ENCODE assay signal across 11 mouse cellular contexts in the genomic region with DNA sequence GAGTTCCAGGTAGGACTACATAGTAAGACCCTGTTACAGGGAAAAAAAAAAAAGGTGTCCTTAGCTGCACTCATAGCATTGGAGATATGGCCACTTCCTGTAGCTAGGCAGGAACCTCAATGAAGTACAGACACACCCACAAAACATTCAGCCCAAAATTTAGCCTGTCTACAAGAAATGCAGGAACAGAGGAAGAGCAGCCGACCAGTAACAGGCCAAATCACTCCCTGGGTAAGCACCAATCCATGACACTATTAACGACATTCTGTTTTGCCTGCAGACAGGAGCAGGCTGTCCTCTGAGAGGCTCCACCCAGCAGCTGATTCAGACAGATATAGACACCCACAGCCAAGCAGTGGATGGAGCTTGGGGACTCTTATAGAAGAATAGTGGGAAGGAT. TPM values are rescaled to one million over a fixed set of nuclear protein-coding genes. Genes with fewer than 3 reads are reported as not detected.
A peak's percentile ranks its signal among the peaks of the same experiment; 100 is the strongest.
DNase-seq lines count a peak whose midpoint lies in the region; ATAC-seq and TF ChIP-seq lines count a peak whose summit lies in the region.
"Had no signal": no experiment of that assay in that cellular context is flagged by ENCODE, and none has a peak within 500 bp of the region (broad histone marks: within the 10 kb centered on the region; RNA-seq: fewer than 3 reads in every experiment).

No protein-coding gene starts in this region.

- H3K4me1 ChIP-seq in kidney, postnatal 0 days (replicated peaks; ENCODE audit: insufficient read depth, low read length) = peaks cover 4% of the 10 kb centered on the region; the same call in 1 of the 2 replicates
- peaks cover 10% of the 10 kb centered on the region; the same call in 1 of the 2 replicates for H3K4me1 ChIP-seq in kidney, adult 2 months (ENCODE audit: control insufficient read depth, insufficient read depth, low read length)
- peaks cover 79% of the 10 kb centered on the region for H3K4me1 ChIP-seq in liver, embryonic 12.5 days
- peaks cover 18% of the 10 kb centered on the region for H3K4me1 ChIP-seq in hindbrain, embryonic 13.5 days (replicated peaks)

- TF ChIP-seq CTCF in kidney, postnatal 0 days (IDR thresholded peaks at IDR 0.05; ENCODE audit: low read depth) = no peak
- no peak for TF ChIP-seq CTCF in kidney, adult 2 months (conservative IDR thresholded peaks at IDR 0.05; ENCODE audit: insufficient read depth, insufficient read length, low read depth, low read length)
- no peak for TF ChIP-seq CTCF in left cerebral cortex, adult 2 months (IDR thresholded peaks at IDR 0.05)

- H3K27me3 ChIP-seq in kidney, postnatal 0 days (ENCODE audit: insufficient read depth, low read length) = no peaks in the 10 kb centered on the region
- H3K27me3 ChIP-seq in kidney, adult 2 months (replicated peaks; ENCODE audit: control insufficient read depth, insufficient read depth, low read length) = no peaks in the 10 kb centered on the region
- no peaks in the 10 kb centered on the region for H3K27me3 ChIP-seq in liver, embryonic 12.5 days (replicated peaks)
- H3K27me3 ChIP-seq in hindbrain, embryonic 13.5 days = no peaks in the 10 kb centered on the region
- H3K27me3 ChIP-seq: forebrain, embryonic 12.5 days; heart, embryonic 15.5 days had no signal

- no peak for TF ChIP-seq POLR2A in kidney, adult 2 months (IDR thresholded peaks at IDR 0.05; ENCODE audit: low read depth, low read length)

- no peak; the same call in 1 of the 2 replicates for ATAC-seq in kidney, postnatal 0 days (replicated peaks; ENCODE audit: low FRiP score, low read depth)
- peak; percentile 72 for ATAC-seq in CD4-positive, CD25-positive, alpha-beta regulatory T cell, adult 4 months
- peak; percentile 84 for ATAC-seq in liver, embryonic 12.5 days
- no peak for ATAC-seq in hindbrain, embryonic 13.5 days (ENCODE audit: low FRiP score)

- intact Hi-C loops in left cerebral cortex, adult 2 months (cut with DNase I) = no loop called here

- H3K4me2 ChIP-seq in kidney, postnatal 0 days (ENCODE audit: low read length) = no peak overlapping the region
- peak overlapping the region; percentile 56 for H3K4me2 ChIP-seq in liver, embryonic 12.5 days
- H3K4me2 ChIP-seq in hindbrain, embryonic 13.5 days = no peak overlapping the region
- H3K4me2 ChIP-seq: forebrain, embryonic 12.5 days; heart, embryonic 15.5 days had no signal

- H3K9ac ChIP-seq in kidney, postnatal 0 days (ENCODE audit: low read depth, low read length) = no peak overlapping the region
- peak overlapping the region; percentile 24; the same call in 1 of the 2 replicates for H3K9ac ChIP-seq in liver, embryonic 12.5 days
- H3K9ac ChIP-seq in hindbrain, embryonic 13.5 days = no peak overlapping the region
- H3K9ac ChIP-seq: forebrain, embryonic 12.5 days; heart, embryonic 15.5 days had no signal

- no peak overlapping the region for H3K27ac ChIP-seq in kidney, postnatal 0 days
- H3K27ac ChIP-seq in kidney, adult 2 months (ENCODE audit: insufficient read depth, low read depth, low read length) = no peak overlapping the region
- peak overlapping the region; percentile 78 for H3K27ac ChIP-seq in liver, embryonic 12.5 days
- no peak overlapping the region for H3K27ac ChIP-seq in left cerebral cortex, adult 2 months
- no peak overlapping the region for H3K27ac ChIP-seq in hindbrain, embryonic 13.5 days
- H3K27ac ChIP-seq: forebrain, embryonic 12.5 days; heart, embryonic 15.5 days had no signal

- no peak overlapping the region for H3K4me3 ChIP-seq in kidney, postnatal 0 days (replicated peaks; ENCODE audit: low read depth, low read length)
- H3K4me3 ChIP-seq in kidney, adult 2 months (ENCODE audit: insufficient read depth, low read depth, low read length) = no peak overlapping the region
- peak overlapping the region; percentile 5 for H3K4me3 ChIP-seq in liver, embryonic 12.5 days
- no peak overlapping the region for H3K4me3 ChIP-seq in left cerebral cortex, adult 2 months
- no peak overlapping the region for H3K4me3 ChIP-seq in hindbrain, embryonic 13.5 days
- H3K4me3 ChIP-seq: forebrain, embryonic 12.5 days; heart, embryonic 15.5 days had no signal

- no peaks in the 10 kb centered on the region for H3K9me3 ChIP-seq in kidney, postnatal 0 days (replicated peaks; ENCODE audit: low read length)
- H3K9me3 ChIP-seq in liver, embryonic 12.5 days (replicated peaks) = no peaks in the 10 kb centered on the region
- H3K9me3 ChIP-seq in hindbrain, embryonic 13.5 days = no peaks in the 10 kb centered on the region
- H3K9me3 ChIP-seq: forebrain, embryonic 12.5 days; heart, embryonic 15.5 days had no signal

- 10% methylated on average over 2 of the region's 2 CpGs for WGBS in kidney, postnatal 0 days
- 6% methylated on average over 2 of the region's 2 CpGs for WGBS in kidney, adult 2 months
- WGBS in liver, embryonic 12.5 days (ENCODE audit: insufficient replicate concordance) = 16% methylated on average over 2 of the region's 2 CpGs
- 54% methylated on average over 2 of the region's 2 CpGs for WGBS in hindbrain, embryonic 13.5 days

- 0 out of 2 replicates have a peak, but pooled peaks cover 8% of the 10 kb centered on the region for H3K36me3 ChIP-seq in kidney, postnatal 0 days (ENCODE audit: insufficient read depth, low read length)
- peaks cover 2% of the 10 kb centered on the region; the same call in 1 of the 2 replicates for H3K36me3 ChIP-seq in kidney, adult 2 months (ENCODE audit: control insufficient read depth, insufficient read depth, low read length)
- peaks cover 67% of the 10 kb centered on the region for H3K36me3 ChIP-seq in liver, embryonic 12.5 days
- H3K36me3 ChIP-seq in hindbrain, embryonic 13.5 days = peaks cover 15% of the 10 kb centered on the region

- peak; percentile 61 for DNase-seq in kidney, postnatal 0 days (ENCODE audit: low spot score)
- DNase-seq in kidney, adult 2 months = no peak
- peak; percentile 16 for DNase-seq in brain, adult 2 months (ENCODE audit: low read depth, low spot score)
- DNase-seq in left cerebral cortex, adult 2 months (ENCODE audit: extremely low spot score in 1 of 2, low spot score in 2 of 2) = no peak
- DNase-seq in layer of hippocampus, adult 18-20 months (ENCODE audit: low spot score in 2 of 2) = no peak
- DNase-seq: thymus, postnatal 25 days had no signal

RNA-seq across cellular contexts. Expression of gene Hectd1, which starts 8.1 kb away (rescaled TPM):
- polyA plus RNA-seq in kidney, postnatal 0 days (2015; fragmentation: Nextera tagmentation; extraction: Ambion mirVana) = 28.1 and 30.9 TPM in 2 replicates
- polyA plus RNA-seq in kidney, adult 2 months (2012; rRNA removed) = 18.2 and 20.6 TPM in 2 replicates
- 10 to 100 TPM; 61.2 to 71.5 TPM for polyA plus RNA-seq in CD4-positive, CD25-positive, alpha-beta regulatory T cell, adult 4 months (2017; shearing (Covaris generic))
- 48.0 and 48.4 TPM in 2 replicates for polyA plus RNA-seq in liver, embryonic 12.5 days (2016; fragmentation: Nextera tagmentation; extraction: Ambion mirVana)
- total RNA-seq in left cerebral cortex, adult 2 months (2021) = 10 to 100 TPM; 81.2 to 88.4 TPM
- 10 to 100 TPM; 80.0 to 81.2 TPM for total RNA-seq in layer of hippocampus, adult 18-20 months (2021)
- polyA plus RNA-seq in hindbrain, embryonic 13.5 days (2015; fragmentation: Nextera tagmentation; extraction: Ambion mirVana) = 36.8 and 38.9 TPM in 2 replicates

Comparison
In these comparisons a context has a peak if more than half of its experiments do, and no peak if none do; other contexts are left out.
1. DNase-seq: peak in kidney, postnatal 0 days (single experiment) and brain, adult 2 months (single experiment); none in kidney, adult 2 months (single experiment), left cerebral cortex, adult 2 months (0 of 2) and layer of hippocampus, adult 18-20 months (0 of 2).
2. ATAC-seq: peak in CD4-positive, CD25-positive, alpha-beta regulatory T cell, adult 4 months (single experiment) and liver, embryonic 12.5 days (single experiment); none in kidney, postnatal 0 days (single experiment) and hindbrain, embryonic 13.5 days (single experiment).